Mouse (Mus musculus) MEL (cell line): ENCODE data around the gene Cav2. TPM values are rescaled to one million over a fixed set of nuclear protein-coding genes. Genes with fewer than 3 reads are reported as not detected.

Experiments
- DNase-seq: peaks from one replicate; pipeline ENCODE4 v3.0.0; 2011; ENCODE audit warnings: low read depth, low spot score
- H3K27ac ChIP-seq: 2 replicates; pipeline ENCODE4 v1.5.1; 2012; ENCODE audit warnings: low read depth, mild to moderate bottlenecking, control low read depth, low read length, moderate library complexity; ENCODE audit not compliant: control insufficient read depth
- H3K27me3 ChIP-seq, 2 experiments: fragments of 150-350 bp in 1 of 2; sonication (generic) in 1 of 2; 2 replicates each; pipeline ENCODE4 v1.6.1; 2012; ENCODE audit warnings: low read length in 2 of 2, mild to moderate bottlenecking in 2 of 2, improper control_type of control experiment in 1 of 2, moderate library complexity in 1 of 2; ENCODE audit not compliant: insufficient read depth in 2 of 2, control insufficient read depth in 1 of 2
- H3K36me3 ChIP-seq, 2 experiments: 2 replicates each; pipeline ENCODE4 v1.6.1; 2012 to 2014; ENCODE audit warnings: low read length in 2 of 2, improper control_type of control experiment in 1 of 2, inconsistent platforms in 1 of 2, mild to moderate bottlenecking in 1 of 2; ENCODE audit not compliant: insufficient read depth in 2 of 2, control insufficient read depth in 1 of 2
- H3K4me1 ChIP-seq, 2 experiments: fragments of 150-350 bp in 1 of 2; sonication (generic) in 1 of 2; 2 replicates each; pipeline ENCODE4 v1.6.1; 2012; ENCODE audit warnings: low read length in 2 of 2, improper control_type of control experiment in 1 of 2, mild to moderate bottlenecking in 1 of 2; ENCODE audit not compliant: insufficient read depth in 2 of 2, control insufficient read depth in 1 of 2
- H3K4me3 ChIP-seq, 2 experiments: fragments of 150-350 bp in 1 of 2; sonication (generic) in 1 of 2; 2 replicates each; pipeline ENCODE4 v1.5.1; 2012; ENCODE audit warnings: low read depth in 2 of 2, low read length in 2 of 2, mild to moderate bottlenecking in 2 of 2, moderate library complexity in 2 of 2, control low read depth in 1 of 2, improper control_type of control experiment in 1 of 2; ENCODE audit not compliant: control insufficient read depth in 1 of 2, insufficient read depth in 1 of 2
- H3K79me2 ChIP-seq: 2 replicates; pipeline ENCODE4 v1.6.1; 2012; ENCODE audit warnings: mild to moderate bottlenecking, low read length, moderate library complexity; ENCODE audit not compliant: control insufficient read depth, poor library complexity, insufficient read depth
- H3K9ac ChIP-seq: 2 replicates; pipeline ENCODE4 v1.6.1; 2012; ENCODE audit warnings: low read depth, mild to moderate bottlenecking, control low read depth, low read length, moderate library complexity; ENCODE audit not compliant: control insufficient read depth, poor library complexity, severe bottlenecking
- H3K9me3 ChIP-seq: fragments of 150-350 bp; sonication (generic); replicated peaks from 2 replicates; pipeline ENCODE4 v1.6.1; 2012; ENCODE audit warnings: mild to moderate bottlenecking, low read length, improper control_type of control experiment, moderate library complexity; ENCODE audit not compliant: insufficient read depth
- CHD1 ChIP-seq: IDR thresholded peaks from 2 replicates; pipeline ENCODE4 v1.6.1; 2012; ENCODE audit warnings: low read depth, mild to moderate bottlenecking, inconsistent platforms, low read length, improper control_type of control experiment
- CHD2 ChIP-seq: IDR thresholded peaks from 2 replicates; pipeline ENCODE4 v1.6.1; 2011; ENCODE audit warnings: low read length, improper control_type of control experiment
- CTCF ChIP-seq, 3 experiments: IDR thresholded peaks in 2 of 3; conservative IDR thresholded peaks in 1 of 3; 2 replicates each; pipeline ENCODE4 v1.5.1; 2011 to 2012; ENCODE audit warnings: low read length in 3 of 3, low read depth in 2 of 3, mild to moderate bottlenecking in 2 of 3, improper control_type of control experiment in 1 of 3, inconsistent platforms in 1 of 3, mixed read lengths in 1 of 3, moderate library complexity in 1 of 3; ENCODE audit not compliant: control insufficient read depth in 1 of 3, insufficient read depth in 1 of 3, poor library complexity in 1 of 3, severe bottlenecking in 1 of 3
- E2F4 ChIP-seq: IDR thresholded peaks from 2 replicates; pipeline ENCODE4 v1.6.1; 2011; ENCODE audit warnings: low read depth, low read length, improper control_type of control experiment, borderline replicate concordance
- ETS1 ChIP-seq: IDR thresholded peaks from 2 replicates; pipeline ENCODE4 v1.6.1; 2012; ENCODE audit warnings: low read depth, mild to moderate bottlenecking, inconsistent platforms, low read length, improper control_type of control experiment, moderate library complexity
- HCFC1 ChIP-seq: IDR thresholded peaks from 2 replicates; pipeline ENCODE4 v1.6.1; 2012; ENCODE audit warnings: low read depth, mild to moderate bottlenecking, inconsistent platforms, low read length, improper control_type of control experiment, moderate library complexity
- MAFK ChIP-seq: IDR thresholded peaks from 2 replicates; pipeline ENCODE4 v1.6.1; 2011; ENCODE audit warnings: low read depth, mild to moderate bottlenecking, low read length, improper control_type of control experiment, borderline replicate concordance
- MAZ ChIP-seq: IDR thresholded peaks from 2 replicates; pipeline ENCODE4 v1.6.1; 2012; ENCODE audit warnings: low read depth, mild to moderate bottlenecking, inconsistent platforms, low read length, improper control_type of control experiment
- MEF2A ChIP-seq: IDR thresholded peaks from 2 replicates; pipeline ENCODE4 v1.6.1; 2014; ENCODE audit warnings: low read depth, mild to moderate bottlenecking, inconsistent platforms, low read length, improper control_type of control experiment; ENCODE audit not compliant: poor library complexity, insufficient replicate concordance, severe bottlenecking; ENCODE audit errors: extremely low read depth
- MXI1 ChIP-seq: IDR thresholded peaks from 2 replicates; pipeline ENCODE4 v1.6.1; 2011; ENCODE audit warnings: mild to moderate bottlenecking, low read depth, low read length, improper control_type of control experiment
- MYC ChIP-seq: IDR thresholded peaks from 2 replicates; pipeline ENCODE4 v1.6.1; 2011; ENCODE audit warnings: low read depth, mild to moderate bottlenecking, low read length, improper control_type of control experiment, moderate library complexity
- NRF1 ChIP-seq: IDR thresholded peaks from 2 replicates; pipeline ENCODE4 v1.6.1; 2014; ENCODE audit warnings: low read depth, mild to moderate bottlenecking, inconsistent platforms, low read length, improper control_type of control experiment, moderate library complexity; ENCODE audit not compliant: poor library complexity, insufficient read depth, severe bottlenecking
- POLR2AphosphoS5 ChIP-seq: IDR thresholded peaks from 2 replicates; pipeline ENCODE4 v1.6.1; 2012; ENCODE audit warnings: low read depth, borderline replicate concordance, mild to moderate bottlenecking, inconsistent platforms, low read length, moderate library complexity, mixed read lengths
- SIN3A ChIP-seq: IDR thresholded peaks from 2 replicates; pipeline ENCODE4 v1.6.1; 2012; ENCODE audit warnings: low read length, improper control_type of control experiment, inconsistent platforms
- TAL1 ChIP-seq: IDR thresholded peaks from 2 replicates; pipeline ENCODE4 v1.6.1; 2012; ENCODE audit warnings: mild to moderate bottlenecking, inconsistent platforms, low read length, moderate library complexity, mixed read lengths
- TBP ChIP-seq: IDR thresholded peaks from 2 replicates; pipeline ENCODE4 v1.8.0; 2011; ENCODE audit warnings: low read depth, low read length, improper control_type of control experiment
- UBTF ChIP-seq: IDR thresholded peaks from 2 replicates; pipeline ENCODE4 v1.6.1; 2012; ENCODE audit warnings: low read depth, mild to moderate bottlenecking, inconsistent platforms, low read length, improper control_type of control experiment, moderate library complexity, borderline replicate concordance; ENCODE audit not compliant: insufficient read depth
- USF1 ChIP-seq: IDR thresholded peaks from 2 replicates; pipeline ENCODE4 v1.6.1; 2014; ENCODE audit warnings: low read depth, mild to moderate bottlenecking, inconsistent platforms, low read length, improper control_type of control experiment, moderate library complexity
- ZC3H11A ChIP-seq: IDR thresholded peaks from 2 replicates; pipeline ENCODE4 v1.6.1; 2012; ENCODE audit warnings: low read depth, mild to moderate bottlenecking, inconsistent platforms, low read length, improper control_type of control experiment
- ZKSCAN1 ChIP-seq: IDR thresholded peaks from 2 replicates; pipeline ENCODE4 v1.6.1; 2012; ENCODE audit warnings: low read depth, mild to moderate bottlenecking, inconsistent platforms, low read length, improper control_type of control experiment, moderate library complexity
- ZNF384 ChIP-seq: IDR thresholded peaks from 2 replicates; pipeline ENCODE4 v1.6.1; 2012; ENCODE audit warnings: low read depth, mild to moderate bottlenecking, inconsistent platforms, low read length, improper control_type of control experiment
- polyA plus RNA-seq, 2 experiments: library from polyadenylated mRNA; stranded (reverse) in 1 of 2; unstranded in 1 of 2; fragments of >175 nt in 1 of 2; fragments of >200 nt in 1 of 2; gene quantifications; 2 replicates each; pipeline versions ENCODE4 v1.2.1 to v1.2.4; 2012; ENCODE audit warnings: low replicate concordance in 2 of 2, low read depth in 1 of 2; ENCODE audit not compliant: insufficient read length in 2 of 2, insufficient read depth in 1 of 2, missing spikeins in 1 of 2
- total RNA-seq: library from RNA; depleted of rRNA; stranded (reverse); fragments of 300-350 nt; gene quantifications from 2 replicates; pipeline ENCODE4 v1.2.3, GENCODE M21; 2012

The Cav2 gene
- total and polyA plus RNA-seq, 3 experiments, result not detected

GRCm38 (mm10) chr6:17266466-17266865 is 14.5 kb upstream of the Cav2 start:
- Histone ChIP-seq H3K9ac (no peak overlapping the region), H3K9me3 (no peaks in the 10 kb centered on the region), H3K79me2 (no peaks in the 10 kb centered on the region), H3K27ac (no peak overlapping the region), H3K36me3 (no peaks in the 10 kb centered on the region), H3K4me1 (no peaks in the 10 kb centered on the region), H3K4me3 (no peak overlapping the region), H3K27me3 (no peaks in the 10 kb centered on the region)
- TF ChIP-seq MAZ, result no peak
- TF ChIP-seq CHD2, result no peak
- TF ChIP-seq ZC3H11A, result no peak
- TF ChIP-seq ETS1, result no peak
- no peak for TF ChIP-seq MYC
- TF ChIP-seq CHD1, result no peak
- DNase-seq, result no peak

GRCm38 (mm10) chr6:17278366-17278765 is 2.6 kb upstream of the Cav2 start:
- Histone ChIP-seq H3K27me3 (no peaks in the 10 kb centered on the region), H3K4me1 (no peaks in the 10 kb centered on the region), H3K79me2 (no peaks in the 10 kb centered on the region), H3K4me3 (no peak overlapping the region), H3K27ac (no peak overlapping the region), H3K36me3 (no peaks in the 10 kb centered on the region), H3K9me3 (no peaks in the 10 kb centered on the region), H3K9ac (no peak overlapping the region)
- TF ChIP-seq ZC3H11A (no peak), SIN3A (no peak), NRF1 (no peak), ZKSCAN1 (no peak), MXI1 (no peak), USF1 (no peak)
- no peak for DNase-seq

GRCm38 (mm10) chr6:17281757-17282092 is 740 bp downstream of the Cav2 start:
- no peaks in the 10 kb centered on the region for H3K27me3 ChIP-seq
- TF ChIP-seq E2F4, result no peak
- TF ChIP-seq TBP, result no peak
- TF ChIP-seq CHD1, result no peak
- TF ChIP-seq MAFK, result no peak
- no peak for TF ChIP-seq TAL1
- no peak for TF ChIP-seq POLR2AphosphoS5
- TF ChIP-seq USF1, result no peak
- no peak for TF ChIP-seq MEF2A
- TF ChIP-seq HCFC1, result no peak
- TF ChIP-seq CTCF (IDR thresholded peaks at IDR 0.05 in 2 of 3, conservative IDR thresholded peaks at IDR 0.05 in 1 of 3; ENCODE audit: control insufficient read depth in 1 of 3, insufficient read depth in 1 of 3, low read depth in 2 of 3, low read length in 3 of 3, poor library complexity in 1 of 3, severe bottlenecking in 1 of 3), result no peak
- no peak for TF ChIP-seq ZNF384
- no peak for TF ChIP-seq ZC3H11A
- TF ChIP-seq UBTF, result no peak
- no peak for DNase-seq
- no peak overlapping the region for H3K27ac ChIP-seq
- no peaks in the 10 kb centered on the region for H3K79me2 ChIP-seq
- H3K4me1 ChIP-seq, result no peaks in the 10 kb centered on the region
- no peaks in the 10 kb centered on the region for H3K9me3 ChIP-seq
- no peak overlapping the region for H3K4me3 ChIP-seq
- no peak overlapping the region for H3K9ac ChIP-seq
- no peaks in the 10 kb centered on the region for H3K36me3 ChIP-seq
